Mouse (Mus musculus) layer of hippocampus, adult 8-10 months (tissue): ENCODE results near the gene Nol4l. TPM values are rescaled to one million over a fixed set of nuclear protein-coding genes. Genes with fewer than 3 reads are reported as not detected.

Experiments
- total RNA-seq, 4 experiments: library from RNA; stranded (reverse); gene quantifications; 2 replicates each; pipeline ENCODE4 v1.2.4; 2022

The Nol4l gene
- total RNA-seq, 4 experiments from 2014 or later, result 44.4 to 47.8 (median 45.1) TPM

Other genes with a start within 250 kb of the Nol4l start
- 10 to 100 TPM; 46.6 to 58.4 (median 52.2) TPM for gene Kif3b, start 238.6 kb downstream of the Nol4l start, total RNA-seq
- 10 to 100 TPM; 32.3 to 39.0 (median 34.2) TPM for gene Asxl1, start 184.1 kb downstream of the Nol4l start, total RNA-seq
- 1 to 10 TPM in 1 of 4 experiments, not detected in 3; 1.8 TPM for gene 4930404H24Rik, start 37.2 kb downstream of the Nol4l start, total RNA-seq
- gene Commd7, start 102.8 kb upstream of the Nol4l start, total RNA-seq, result 10 to 100 TPM; 26.1 to 35.8 (median 29.9) TPM
- 1 to 10 TPM in 3 of 4 experiments, under 1 TPM in 1; 0.41 to 2.6 (median 2.0) TPM for gene Dnmt3b, start 119.5 kb upstream of the Nol4l start, total RNA-seq
- gene Dnmt3c, start 166.7 kb upstream of the Nol4l start, total RNA-seq, result under 1 TPM in 2 of 4 experiments, not detected in 2; 0.18 to 0.20 TPM
- 10 to 100 TPM; 71.8 to 84.9 (median 76.6) TPM for gene Mapre1, start 211.3 kb upstream of the Nol4l start, total RNA-seq
- under 1 TPM; 0.14 to 0.61 (median 0.37) TPM for gene Efcab8, start 250.0 kb upstream of the Nol4l start, total RNA-seq